Mouse (Mus musculus) ES-E14 (cell line): ENCODE data around the gene Trappc1. TPM values are rescaled to one million over a fixed set of nuclear protein-coding genes. Genes with fewer than 3 reads are reported as not detected.
A peak's percentile ranks its signal among the peaks of the same experiment; 100 is the strongest.

Experiments used
- DNase-seq: peaks from one replicate; pipeline ENCODE4 v3.0.0-alpha.2; 2013; ENCODE audit warnings: low read depth, low spot score
- H3K27ac ChIP-seq: 2 replicates; pipeline ENCODE4 v1.5.1; 2012; ENCODE audit warnings: low read depth, mild to moderate bottlenecking, low read length, moderate library complexity, mixed read lengths; ENCODE audit not compliant: poor library complexity, insufficient read depth, severe bottlenecking
- H3K36me3 ChIP-seq: 2 replicates; pipeline ENCODE4 v1.6.1; 2012; ENCODE audit warnings: mild to moderate bottlenecking, low read length, moderate library complexity, mixed read lengths; ENCODE audit not compliant: control insufficient read depth, poor library complexity, insufficient read depth, severe bottlenecking
- H3K4me1 ChIP-seq, 2 experiments: fragments of 150-350 bp in 1 of 2; sonication (generic) in 1 of 2; 2 replicates each; pipeline ENCODE4 v1.6.1; 2012; ENCODE audit warnings: low read length in 2 of 2, mild to moderate bottlenecking in 1 of 2, mixed read lengths in 1 of 2; ENCODE audit not compliant: control insufficient read depth in 2 of 2, insufficient read depth in 2 of 2, poor library complexity in 1 of 2
- H3K4me3 ChIP-seq, 2 experiments: fragments of 150-350 bp in 1 of 2; sonication (generic) in 1 of 2; 2 replicates each; pipeline ENCODE4 v1.5.1; 2012; ENCODE audit warnings: low read length in 2 of 2, low read depth in 1 of 2, mild to moderate bottlenecking in 1 of 2, mixed read lengths in 1 of 2; ENCODE audit not compliant: insufficient read depth in 1 of 2, poor library complexity in 1 of 2, severe bottlenecking in 1 of 2
- H3K9ac ChIP-seq: 2 replicates; pipeline ENCODE4 v1.6.1; 2012; ENCODE audit warnings: low read depth, mild to moderate bottlenecking, low read length, mixed read lengths; ENCODE audit not compliant: poor library complexity, insufficient read depth, severe bottlenecking
- H3K9me3 ChIP-seq: fragments of 150-350 bp; sonication (generic); 2 replicates; pipeline ENCODE4 v1.6.1; 2012; ENCODE audit warnings: low read depth, mild to moderate bottlenecking, low read length; ENCODE audit not compliant: control insufficient read depth, insufficient read depth
- CHD2 ChIP-seq: IDR thresholded peaks from 2 replicates; pipeline ENCODE4 v1.6.1; 2014; ENCODE audit warnings: mild to moderate bottlenecking, low read depth, low read length, inconsistent platforms
- HCFC1 ChIP-seq: IDR thresholded peaks from 2 replicates; pipeline ENCODE4 v1.6.1; 2012; ENCODE audit warnings: low read length, inconsistent platforms, borderline replicate concordance; ENCODE audit not compliant: insufficient read depth
- MAFK ChIP-seq: IDR thresholded peaks from 2 replicates; pipeline ENCODE4 v1.6.1; 2014; ENCODE audit warnings: mild to moderate bottlenecking, low read depth, low read length, inconsistent platforms; ENCODE audit not compliant: insufficient read depth
- ZC3H11A ChIP-seq: IDR thresholded peaks from 2 replicates; pipeline ENCODE4 v1.6.1; 2012; ENCODE audit warnings: low read depth, mild to moderate bottlenecking, inconsistent platforms, low read length, borderline replicate concordance
- ZNF384 ChIP-seq: IDR thresholded peaks from 2 replicates; pipeline ENCODE4 v1.6.1; 2012; ENCODE audit warnings: low read depth, low read length, inconsistent platforms
- in situ Hi-C, 2 experiments: fragments of 600-800 bp; cut with MboI; formaldehyde crosslinking; loops; one replicate each; pipeline ENCODE4 v1.15.1; 2025; ENCODE audit warnings: low sequenced_read_pairs in 2 of 2, inconsistent platforms in 1 of 2; ENCODE audit not compliant: unreplicated experiment in 2 of 2
- total RNA-seq: library from RNA; depleted of rRNA; stranded (reverse); fragments of 300-350 nt; gene quantifications from 2 replicates; pipeline ENCODE4 v1.2.3, GENCODE M21; 2012

The Trappc1 gene
- total RNA-seq, 1 experiment, result 62.2 TPM

- Histone ChIP-seq H3K9ac (peak overlapping the region; percentile 41), H3K4me3 (peak overlapping the region; percentile 72 to 74), H3K4me1 (peaks cover 2 to 14% of the 10 kb centered on the region in 2 experiments; a peak in 3 of 4 replicates), H3K27ac (no peak overlapping the region), H3K9me3 (no peaks in the 10 kb centered on the region), H3K36me3 (no peaks in the 10 kb centered on the region; the same call in 1 of the 2 replicates)
- no peak for DNase-seq
- TF ChIP-seq HCFC1, result no peak
- TF ChIP-seq MAFK, result no peak
- TF ChIP-seq ZNF384, result no peak
- no peak for TF ChIP-seq ZC3H11A
- TF ChIP-seq CHD2, result no peak
- in situ Hi-C loops, result no loop called here
These were observed 2.8 kb downstream of the Trappc1 start for GRCm38 (mm10) chr11:69326408-69327156.

GRCm38 (mm10) chr11:69327157-69327442 is 3.3 kb downstream of the Trappc1 start:
- no peak for DNase-seq
- TF ChIP-seq MAFK, result no peak
- TF ChIP-seq HCFC1, result no peak
- TF ChIP-seq CHD2, result no peak
- TF ChIP-seq ZC3H11A, result no peak
- no peak for TF ChIP-seq ZNF384
- Histone ChIP-seq H3K4me1 (peaks cover 2 to 18% of the 10 kb centered on the region in 2 experiments; a peak in 3 of 4 replicates), H3K9me3 (no peaks in the 10 kb centered on the region), H3K27ac (no peak overlapping the region), H3K9ac (no peak overlapping the region), H3K36me3 (no peaks in the 10 kb centered on the region), H3K4me3 (peak overlapping the region; percentile 72 to 74; a peak in 3 of 4 replicates)
- in situ Hi-C loops, result no loop called here

GRCm38 (mm10) chr11:69327648-69328047 is 3.9 kb downstream of the Trappc1 start:
- no peak overlapping the region; a peak in 1 of 4 replicates for H3K4me3 ChIP-seq
- H3K9ac ChIP-seq, result no peak overlapping the region
- H3K36me3 ChIP-seq, result no peaks in the 10 kb centered on the region
- in situ Hi-C loops, result no loop called here
- DNase-seq, result no peak
- TF ChIP-seq HCFC1, result no peak
- TF ChIP-seq ZNF384, result no peak
- no peak for TF ChIP-seq ZC3H11A
- no peak for TF ChIP-seq CHD2
- no peak for TF ChIP-seq MAFK
- H3K4me1 ChIP-seq, result peaks cover 4 to 18% of the 10 kb centered on the region in 2 experiments
- H3K27ac ChIP-seq, result no peak overlapping the region
- no peaks in the 10 kb centered on the region for H3K9me3 ChIP-seq

GRCm38 (mm10) chr11:69328517-69328916 is 4.7 kb downstream of the Trappc1 start:
- TF ChIP-seq HCFC1, result peak; percentile 82
- TF ChIP-seq MAFK, result no peak
- Histone ChIP-seq H3K4me1 (peaks cover 4 to 16% of the 10 kb centered on the region in 2 experiments), H3K4me3 (no peak overlapping the region), H3K9ac (no peak overlapping the region), H3K27ac (no peak overlapping the region), H3K36me3 (no peaks in the 10 kb centered on the region), H3K9me3 (no peaks in the 10 kb centered on the region)
- in situ Hi-C loops, result no loop called here
- DNase-seq, result no peak

DNA sequence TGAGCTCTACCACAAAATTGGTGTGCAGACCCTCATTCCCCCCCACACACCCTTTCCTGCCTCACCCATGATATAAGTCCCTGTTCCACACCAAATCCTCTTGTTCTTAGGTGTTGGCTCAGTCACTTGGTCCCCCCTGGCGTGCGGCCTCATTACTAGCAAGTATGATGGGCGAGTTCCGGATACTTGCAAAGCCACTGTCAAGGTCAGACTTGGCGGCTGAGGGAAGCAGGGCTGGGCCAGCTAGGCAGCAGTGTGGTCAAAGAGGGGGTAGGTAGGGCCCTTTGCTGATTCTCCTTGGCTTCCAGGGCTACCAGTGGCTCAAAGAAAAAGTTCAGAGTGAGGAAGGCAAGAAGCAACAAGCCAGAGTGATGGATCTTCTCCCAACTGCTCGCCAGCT is 7.4 kb downstream of the Trappc1 start:
- Histone ChIP-seq H3K9me3 (no peaks in the 10 kb centered on the region), H3K36me3 (no peaks in the 10 kb centered on the region), H3K27ac (no peak overlapping the region), H3K4me3 (no peak overlapping the region), H3K9ac (no peak overlapping the region), H3K4me1 (peaks cover 4 to 13% of the 10 kb centered on the region in 2 experiments)
- TF ChIP-seq CHD2 (no peak), MAFK (no peak), HCFC1 (no peak), ZNF384 (no peak)
- no peak for DNase-seq
- in situ Hi-C loops, result no loop called here
